ENCODE assay signal across 13 mouse cellular contexts in the genomic region with DNA sequence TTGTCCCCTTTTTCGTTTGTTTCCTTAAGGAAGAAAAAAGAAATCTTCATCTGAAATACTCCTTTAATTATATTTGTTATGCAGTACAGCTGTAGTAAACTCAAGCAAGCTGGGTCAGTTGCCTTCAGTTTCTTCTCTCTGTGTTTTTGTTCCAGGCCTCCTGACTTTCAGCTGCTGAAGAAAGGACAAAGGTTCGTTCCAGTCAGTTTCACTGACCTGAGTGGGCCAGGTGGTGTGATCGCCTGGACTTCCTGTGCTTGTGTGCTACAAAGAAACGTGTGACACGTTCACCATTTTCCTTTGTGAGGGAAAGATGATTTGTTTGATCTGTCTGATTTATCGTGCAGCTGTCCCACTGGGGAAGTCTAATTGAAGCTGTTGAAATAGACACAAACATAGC.
"Had no signal": no experiment of that assay in that cellular context is flagged by ENCODE, and none has a peak within 500 bp of the region (broad histone marks: within the 10 kb centered on the region; RNA-seq: fewer than 3 reads in every experiment).

No protein-coding gene starts in this region.

- DNase-seq: lung, embryonic 14.5 days; lung, postnatal 10 days; lung, postnatal 4 days; right cerebral cortex, postnatal 14 days; thymus, adult 2 months; thymus, postnatal 25 days; thymus, postnatal 4 days had no signal

- H3K9ac ChIP-seq: lung, embryonic 14.5 days; midbrain, embryonic 13.5 days; midbrain, embryonic 15.5 days; neural tube, embryonic 12.5 days; stomach, embryonic 15.5 days had no signal

- H3K4me1 ChIP-seq: midbrain, embryonic 13.5 days; midbrain, embryonic 15.5 days; neural tube, embryonic 12.5 days; stomach, embryonic 15.5 days had no signal

- H3K36me3 ChIP-seq: midbrain, embryonic 15.5 days had no signal

- H3K27me3 ChIP-seq: midbrain, embryonic 13.5 days; midbrain, embryonic 15.5 days; neural tube, embryonic 12.5 days; stomach, embryonic 15.5 days had no signal

- H3K27ac ChIP-seq: midbrain, embryonic 13.5 days; midbrain, embryonic 15.5 days; neural tube, embryonic 12.5 days; stomach, embryonic 15.5 days; stomach, postnatal 0 days had no signal

- ATAC-seq: midbrain, embryonic 13.5 days; midbrain, embryonic 15.5 days had no signal

- H3K4me3 ChIP-seq: midbrain, embryonic 13.5 days; midbrain, embryonic 15.5 days; neural tube, embryonic 12.5 days; stomach, embryonic 15.5 days had no signal

- H3K9me3 ChIP-seq: midbrain, embryonic 13.5 days; midbrain, embryonic 15.5 days; neural tube, embryonic 12.5 days; stomach, embryonic 15.5 days had no signal

- H3K4me2 ChIP-seq: lung, embryonic 14.5 days; midbrain, embryonic 11.5 days; midbrain, embryonic 13.5 days; midbrain, embryonic 15.5 days; neural tube, embryonic 12.5 days; stomach, embryonic 15.5 days had no signal
